Mouse (Mus musculus): ENCODE data around the gene Ikzf2.
A peak's percentile ranks its signal among the peaks of the same experiment; 100 is the strongest.

Ikzf2 gene

GRCm38 (mm10) chr1:69659779-69660178 is 27.3 kb downstream of the Ikzf2 start:
- DNase-seq: no peak

DNA sequence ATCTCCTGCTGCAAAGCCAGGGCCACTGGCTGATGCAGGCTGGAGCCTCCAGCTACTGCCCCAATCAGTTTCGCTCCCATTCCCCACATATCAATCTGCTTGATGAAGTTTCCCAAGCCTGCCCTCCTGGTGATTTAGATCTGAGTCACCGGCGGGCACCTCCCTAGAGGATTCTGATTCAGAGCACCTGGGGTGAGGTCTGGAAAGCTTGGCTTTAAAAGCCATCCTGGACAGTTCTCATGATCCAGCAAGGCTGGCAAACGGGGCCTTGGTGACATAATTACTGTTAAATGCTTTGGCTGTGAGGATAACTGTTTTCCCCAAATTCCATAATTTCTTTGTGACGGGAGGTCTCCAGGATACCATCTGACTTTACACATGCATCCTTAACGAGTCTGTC is 29.0 kb downstream of the Ikzf2 start:
- DNase-seq: no peak

- DNase-seq: peak; percentile 46
Observed at GRCm38 (mm10) chr1:69657455-69657854, 29.6 kb downstream of the Ikzf2 start.

DNA sequence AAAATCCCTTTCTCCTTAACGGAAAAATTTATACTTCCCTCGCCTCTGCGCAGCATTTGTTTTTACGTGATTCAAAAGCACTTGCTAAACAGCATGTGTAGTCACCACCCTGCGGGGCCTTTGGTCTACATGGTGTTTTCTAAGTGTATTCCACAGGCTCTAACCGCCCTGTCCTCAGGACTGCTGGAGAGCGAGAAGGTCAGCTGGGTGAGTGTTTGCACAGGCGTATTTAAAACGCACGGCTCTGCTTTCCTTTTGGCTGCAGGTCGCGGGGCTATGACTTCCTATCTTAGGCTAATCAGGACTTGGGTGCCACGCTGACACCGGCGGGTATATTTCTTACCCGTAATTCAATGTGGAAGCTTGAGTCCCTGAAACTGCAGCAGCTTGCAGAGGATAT is 30.1 kb downstream of the Ikzf2 start:
- peak; percentile 49 for DNase-seq

GRCm38 (mm10) chr1:69656047-69656782 is 30.8 kb downstream of the Ikzf2 start:
- no peak for DNase-seq

DNA sequence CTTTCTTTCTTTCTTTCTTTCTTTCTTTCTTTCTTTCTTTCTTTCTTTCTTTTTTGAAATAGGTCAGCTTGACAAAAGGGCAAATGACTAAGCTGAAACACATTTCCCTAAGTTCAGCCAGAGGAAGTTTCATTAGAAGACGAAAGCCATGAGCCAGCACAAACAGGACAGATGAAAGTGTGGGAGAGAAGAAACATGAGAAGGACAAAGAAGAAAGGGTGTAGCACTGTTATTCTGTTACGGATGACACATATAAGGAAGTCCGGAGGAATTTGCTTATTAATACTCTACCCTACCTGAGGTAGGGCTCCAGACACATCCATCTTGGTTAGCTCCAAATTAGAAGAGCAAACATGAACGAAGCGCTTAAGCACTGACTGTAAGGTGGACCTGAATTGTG is 31.7 kb downstream of the Ikzf2 start:
- no peak for DNase-seq

DNA sequence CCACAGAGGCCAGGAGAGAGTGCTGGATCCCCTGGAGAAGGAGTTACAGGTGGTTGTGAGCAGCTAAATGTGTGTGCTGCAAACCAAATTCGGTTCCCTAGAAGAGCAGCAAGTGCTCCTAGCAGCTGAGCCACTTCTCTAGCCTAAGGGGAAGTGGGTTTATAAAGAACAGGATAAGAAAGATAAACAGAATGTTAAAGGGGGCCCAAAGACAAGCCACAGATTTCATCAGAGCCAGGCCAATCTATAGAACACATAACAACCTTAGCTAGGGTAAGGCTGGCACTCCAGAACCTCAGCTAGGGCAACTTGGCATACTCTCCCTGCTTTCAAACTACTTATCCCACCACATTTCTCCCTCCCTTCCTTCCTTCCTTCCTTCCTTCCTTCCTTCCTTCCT is 32.1 kb downstream of the Ikzf2 start:
- DNase-seq: no peak

DNA sequence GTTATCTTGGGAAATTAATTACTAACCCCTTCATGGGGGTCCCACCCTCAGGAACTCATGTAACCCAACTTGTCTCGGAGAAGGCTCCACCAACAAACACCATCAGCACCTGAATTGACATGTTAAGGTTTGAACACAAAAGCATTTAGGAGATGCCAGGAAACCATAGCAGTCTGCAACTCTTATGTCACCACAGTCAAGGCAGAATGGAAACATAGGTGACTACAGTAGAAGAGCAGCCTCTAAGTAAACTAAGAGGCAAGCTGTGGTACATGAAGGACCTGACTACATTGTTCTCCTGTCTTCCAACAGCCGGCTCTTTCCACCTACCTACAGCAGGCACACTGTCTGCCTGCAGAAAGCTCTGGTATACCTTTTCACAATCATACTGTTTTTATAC is 33.6 kb downstream of the Ikzf2 start:
- no peak for DNase-seq

DNA sequence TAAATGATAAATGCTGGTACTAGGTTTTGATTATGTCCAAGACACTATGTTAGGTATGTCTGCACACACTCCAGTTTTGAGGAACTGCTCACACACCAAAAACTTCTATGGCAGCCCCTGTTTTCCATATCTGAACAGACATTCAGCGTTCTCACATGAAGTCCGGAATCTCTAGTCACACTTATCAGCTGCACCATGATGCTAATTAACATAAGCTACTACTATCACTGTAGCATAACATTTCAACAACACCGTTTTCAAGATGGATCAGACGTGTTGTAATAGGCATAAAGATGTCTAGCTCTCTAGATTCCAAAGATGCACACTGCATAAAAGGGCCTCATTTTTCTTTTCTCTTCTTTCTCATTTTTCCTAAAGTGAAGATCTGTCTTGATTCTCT is 43.9 kb downstream of the Ikzf2 start:
- DNase-seq: no peak

DNA sequence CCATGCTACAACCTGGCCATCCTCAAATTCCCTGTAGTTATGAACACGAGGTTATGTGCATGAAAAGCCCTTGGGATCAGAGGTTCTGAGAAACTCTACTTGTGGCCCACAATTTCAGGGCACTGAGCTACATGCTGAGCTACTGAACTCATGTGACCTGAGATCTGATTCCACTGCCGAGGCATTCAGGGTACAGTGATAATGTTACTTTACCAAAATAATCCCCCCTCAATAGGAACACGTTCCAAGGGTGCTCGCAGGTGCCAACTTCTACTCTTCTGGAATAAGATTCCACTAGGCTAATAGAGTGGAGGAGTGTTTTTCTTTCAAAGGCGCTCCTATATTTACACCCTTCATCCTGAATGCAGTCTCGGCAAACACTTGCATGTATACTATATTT is 45.1 kb downstream of the Ikzf2 start:
- DNase-seq: no peak

DNA sequence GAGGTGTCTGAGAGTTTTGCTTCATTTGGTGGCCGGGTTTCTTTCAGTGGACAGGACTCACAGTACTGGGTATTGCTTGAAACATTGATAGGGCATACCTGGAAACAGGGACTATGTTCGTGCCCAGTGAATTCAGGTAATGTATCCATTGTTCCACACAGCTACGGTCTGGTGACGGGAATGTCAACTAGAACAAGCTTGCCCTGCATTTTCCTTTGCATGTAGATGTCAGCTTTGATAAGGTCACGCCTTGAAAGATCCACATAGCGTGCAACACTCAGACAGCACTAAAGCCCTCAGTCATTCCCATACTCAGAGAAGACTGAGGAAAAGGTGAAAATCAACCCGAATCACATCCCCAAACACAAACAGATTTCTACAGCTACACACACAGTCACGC is 48.7 kb downstream of the Ikzf2 start:
- no peak for DNase-seq

DNA sequence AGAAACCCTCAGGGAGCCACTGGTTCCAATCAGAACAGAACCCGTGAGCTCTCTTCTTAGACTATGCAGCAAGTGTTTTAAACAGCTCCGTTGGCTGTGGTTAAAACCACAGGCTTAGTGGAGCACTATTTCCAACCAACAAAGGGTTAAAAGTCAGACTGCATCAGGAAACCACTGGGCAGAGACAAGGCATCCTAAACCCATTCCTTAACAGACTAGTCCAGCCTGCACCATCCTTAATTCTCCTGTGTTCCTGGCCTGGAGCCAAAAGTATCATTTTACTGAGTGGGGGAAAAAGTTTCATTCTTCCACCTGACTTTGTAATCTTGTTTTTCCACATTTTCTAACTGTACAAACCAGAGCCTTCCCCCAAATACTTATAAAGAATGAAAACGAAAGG is 49.1 kb downstream of the Ikzf2 start:
- DNase-seq: no peak

- no peak for DNase-seq
Observed at GRCm38 (mm10) chr1:69634259-69634658, 52.8 kb downstream of the Ikzf2 start.

DNA sequence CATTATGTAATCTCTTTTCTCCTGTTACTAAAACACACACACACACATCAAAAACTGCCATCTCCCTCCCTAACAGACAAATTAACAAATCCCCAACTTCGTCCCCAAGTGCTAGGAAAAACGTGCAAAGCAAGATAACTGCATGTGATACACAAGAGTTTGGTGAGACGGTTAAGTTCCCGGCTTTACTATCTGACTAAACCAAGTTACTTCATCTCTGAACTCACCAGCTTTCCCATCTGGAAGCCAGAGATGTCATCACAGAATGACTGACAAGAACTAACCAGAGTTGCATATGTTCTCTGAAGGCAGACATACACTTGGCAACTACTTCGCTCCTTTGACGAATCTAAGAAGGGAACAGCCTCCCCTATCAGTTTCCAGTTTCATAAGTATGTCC is 56.5 kb downstream of the Ikzf2 start:
- no peak for DNase-seq

DNA sequence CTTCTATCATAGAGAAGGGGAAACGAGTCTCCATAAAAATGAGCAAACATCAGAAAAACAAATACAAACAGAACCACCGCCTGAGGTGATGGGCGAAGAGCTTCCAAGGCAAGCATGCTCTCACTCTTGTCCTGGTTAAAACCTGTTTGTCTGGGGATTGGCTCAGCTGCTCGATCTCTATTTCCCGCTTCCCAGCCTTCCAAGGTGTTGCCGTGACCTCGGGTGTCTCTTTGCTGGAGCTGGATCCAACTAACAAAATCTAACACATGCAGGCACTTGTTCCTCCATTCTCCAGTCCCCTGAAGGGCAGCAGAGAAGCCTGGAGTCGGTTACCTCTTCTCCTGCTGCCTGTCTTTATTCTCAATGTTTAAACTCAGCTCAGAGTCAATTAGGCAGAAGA is 57.5 kb downstream of the Ikzf2 start:
- no peak for DNase-seq

GRCm38 (mm10) chr1:69612076-69612475 is 75.0 kb downstream of the Ikzf2 start:
- no peak for DNase-seq

- DNase-seq: no peak
Observed at GRCm38 (mm10) chr1:69611204-69611725, 75.8 kb downstream of the Ikzf2 start.

GRCm38 (mm10) chr1:69610791-69611190 is 76.3 kb downstream of the Ikzf2 start:
- DNase-seq: no peak

GRCm38 (mm10) chr1:69608846-69609245 is 78.2 kb downstream of the Ikzf2 start:
- no peak for DNase-seq

- DNase-seq: no peak
Observed at GRCm38 (mm10) chr1:69606844-69607243, 80.2 kb downstream of the Ikzf2 start.

DNA sequence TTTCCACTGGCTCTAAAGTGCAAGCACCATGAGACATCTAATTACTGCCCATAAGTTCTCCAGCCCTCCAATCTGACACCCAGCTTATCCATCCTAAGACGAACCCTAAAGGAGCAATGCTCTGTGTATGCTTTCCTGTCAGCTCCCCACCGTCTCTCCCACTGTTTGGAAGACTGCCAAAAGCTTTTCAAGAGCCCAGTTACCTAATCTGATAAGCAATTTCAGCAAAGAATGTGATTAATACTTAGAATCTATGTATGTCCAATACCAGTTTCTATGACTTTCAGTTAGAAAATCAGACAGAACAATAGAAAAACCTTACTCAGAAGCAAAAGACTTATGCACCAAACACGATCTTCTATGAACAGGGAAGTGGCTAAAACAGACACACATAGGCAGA is 82.8 kb downstream of the Ikzf2 start:
- DNase-seq: no peak

DNA sequence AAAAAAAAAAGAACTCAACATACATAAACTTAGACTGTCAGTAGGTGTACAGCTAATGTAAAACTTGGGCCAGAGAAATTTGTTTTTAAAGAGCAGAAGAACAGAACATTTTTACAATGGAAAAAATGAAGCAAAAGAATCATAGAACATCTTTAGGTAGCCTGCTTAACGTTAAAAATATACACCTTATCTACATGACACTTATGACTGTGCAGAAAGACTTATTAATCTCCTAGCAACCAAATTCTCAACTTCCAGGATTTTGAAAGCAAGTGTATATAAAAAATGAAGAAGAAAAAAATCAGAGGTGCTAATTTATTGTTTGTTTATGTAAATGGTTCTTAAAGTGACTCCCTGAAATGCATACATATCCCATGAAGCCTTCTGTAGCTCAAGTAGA is 86.1 kb downstream of the Ikzf2 start:
- no peak for DNase-seq

- no peak for DNase-seq
Observed at GRCm38 (mm10) chr1:69599074-69599772, 87.8 kb downstream of the Ikzf2 start.

- no peak for DNase-seq
Observed at GRCm38 (mm10) chr1:69591889-69592288, 95.2 kb downstream of the Ikzf2 start.
